Mouse (Mus musculus) liver, postnatal 0 days (tissue): ENCODE measurements around the gene Arrb2.

Experiments
- CTCF ChIP-seq: sonication (generic); IDR thresholded peaks from 2 replicates; pipeline ENCODE4 v1.5.1; 2016; ENCODE audit warnings: antibody characterized with exemption, low read depth
- EP300 ChIP-seq: IDR thresholded peaks from 2 replicates; pipeline ENCODE4 v1.6.1; 2016; ENCODE audit warnings: antibody characterized with exemption, low read depth, mild to moderate bottlenecking

DNA sequence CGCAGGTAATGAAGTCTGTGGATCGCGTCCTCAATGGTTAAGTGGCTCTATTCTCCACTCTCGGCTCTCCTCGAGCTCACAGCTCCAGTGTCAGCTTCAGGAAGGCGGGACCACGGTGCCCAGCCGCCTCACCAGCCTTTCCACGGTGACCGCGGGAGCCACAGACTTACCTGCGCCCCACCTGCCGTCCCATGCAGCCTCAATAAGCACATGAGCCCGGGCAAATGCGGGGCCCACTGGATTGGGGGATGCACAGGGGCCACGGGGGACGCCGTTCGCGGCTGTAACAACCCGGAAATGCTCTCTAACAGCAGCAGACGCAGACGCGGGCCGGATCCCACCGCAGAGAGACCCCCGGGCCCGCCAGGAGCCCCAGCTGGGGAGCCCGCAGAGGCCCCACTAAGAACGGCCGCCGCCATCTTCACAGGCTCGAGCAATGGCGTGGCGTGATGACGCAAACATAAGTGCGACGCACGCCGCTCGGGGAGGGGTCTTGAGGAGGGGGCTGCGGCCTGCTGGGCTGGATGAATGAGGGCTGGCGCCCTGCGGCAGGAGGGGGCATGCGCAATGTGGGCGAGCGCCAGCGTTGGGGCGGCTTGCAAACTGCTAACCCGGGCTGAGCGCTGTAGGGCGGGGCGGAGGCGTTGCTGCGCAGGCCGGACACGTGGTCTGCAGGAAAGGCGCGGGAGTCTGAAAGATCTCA, 22.7 kb upstream of the Arrb2 start, which contains the start of gene Pelp1:
- TF ChIP-seq CTCF (no peak), EP300 (no peak)
